9 mouse cellular contexts compared by ENCODE assay signal in the genomic region with DNA sequence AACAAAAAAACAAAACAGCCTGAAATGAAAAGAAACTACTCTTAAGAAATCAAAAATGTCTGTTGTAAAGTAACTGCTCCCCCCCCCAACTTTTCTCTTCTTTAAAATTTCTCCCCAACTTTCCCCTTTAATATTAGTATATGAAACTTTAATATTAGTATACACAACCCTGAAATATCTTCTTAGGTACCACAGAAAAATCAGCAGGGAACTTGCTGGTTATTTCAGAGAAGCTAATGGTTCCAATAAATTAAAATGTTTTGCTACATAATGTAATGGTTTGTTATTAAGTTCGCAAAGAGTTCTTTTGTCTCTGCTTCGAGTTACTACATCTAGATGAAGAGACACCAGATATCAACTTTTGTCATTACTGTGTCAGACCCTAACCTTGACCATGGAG. TPM values are rescaled to one million over a fixed set of nuclear protein-coding genes. Genes with fewer than 3 reads are reported as not detected.
DNase-seq lines count a peak whose midpoint lies in the region; ATAC-seq and TF ChIP-seq lines count a peak whose summit lies in the region.
"Had no signal": no experiment of that assay in that cellular context is flagged by ENCODE, and none has a peak within 500 bp of the region (broad histone marks: within the 10 kb centered on the region; RNA-seq: fewer than 3 reads in every experiment).

No protein-coding gene starts in this region.

- no peak for ATAC-seq in erythroblast, adult 5-6 weeks (replicated peaks; ENCODE audit: low FRiP score, poor library complexity, severe bottlenecking)
- no peak for ATAC-seq in limb, embryonic 15.5 days (ENCODE audit: insufficient number of reproducible peaks, low FRiP score, low TSS enrichment, low read depth)
- no peak for ATAC-seq in stomach, embryonic 16.5 days (ENCODE audit: insufficient read depth, low FRiP score)

- no peak overlapping the region for H3K27ac ChIP-seq in spleen, adult 2 months (ENCODE audit: insufficient read depth, low read length)
- H3K27ac ChIP-seq in limb, embryonic 15.5 days, result peak overlapping the region; percentile 99
- peak overlapping the region; percentile 99 for H3K27ac ChIP-seq in stomach, embryonic 16.5 days (ENCODE audit: low read length)

- no peak overlapping the region for H3K9ac ChIP-seq in limb, embryonic 15.5 days
- peak overlapping the region; percentile 86 for H3K9ac ChIP-seq in stomach, embryonic 16.5 days (ENCODE audit: low read length)

- peaks cover 40% of the 10 kb centered on the region for H3K4me1 ChIP-seq in erythroblast, embryonic 14.5 days (ENCODE audit: control insufficient read depth)
- H3K4me1 ChIP-seq in spleen, adult 2 months (ENCODE audit: control insufficient read depth, insufficient read depth, insufficient read length), result no peaks in the 10 kb centered on the region
- H3K4me1 ChIP-seq in limb, embryonic 15.5 days, result peaks cover 7% of the 10 kb centered on the region
- peaks cover 7% of the 10 kb centered on the region for H3K4me1 ChIP-seq in stomach, embryonic 16.5 days (ENCODE audit: control insufficient read depth, insufficient read depth, low read length)

- no peaks in the 10 kb centered on the region for H3K9me3 ChIP-seq in erythroblast, embryonic 14.5 days (ENCODE audit: control insufficient read depth, low read length)
- no peaks in the 10 kb centered on the region for H3K9me3 ChIP-seq in limb, embryonic 15.5 days
- no peaks in the 10 kb centered on the region for H3K9me3 ChIP-seq in stomach, embryonic 16.5 days (replicated peaks; ENCODE audit: control insufficient read depth, low read length)

- peak overlapping the region; percentile 80 for H3K4me3 ChIP-seq in erythroblast, embryonic 14.5 days (replicated peaks)
- peak overlapping the region; percentile 80 for H3K4me3 ChIP-seq in spleen, adult 2 months (ENCODE audit: extremely low read depth, insufficient read depth, insufficient read length)
- peak overlapping the region; percentile 55 for H3K4me3 ChIP-seq in limb, embryonic 15.5 days
- peak overlapping the region; percentile 70 for H3K4me3 ChIP-seq in stomach, embryonic 16.5 days (replicated peaks; ENCODE audit: low read length)

- DNase-seq in spleen, adult 2 months (ENCODE audit: low read depth in 1 of 2, low spot score in 2 of 2), result no peak
- no peak for DNase-seq in spleen, adult 12 weeks (ENCODE audit: low spot score)
- no peak for DNase-seq in frontal cortex, postnatal 14 days (ENCODE audit: low spot score in 2 of 2)
- DNase-seq in layer of hippocampus, adult 9-10 months (ENCODE audit: low spot score), result no peak

- peaks cover 43% of the 10 kb centered on the region for H3K36me3 ChIP-seq in erythroblast, embryonic 14.5 days (ENCODE audit: control insufficient read depth)
- H3K36me3 ChIP-seq in spleen, adult 2 months (ENCODE audit: control insufficient read depth, insufficient read depth, low read length), result peaks cover 12% of the 10 kb centered on the region
- peaks cover 20% of the 10 kb centered on the region for H3K36me3 ChIP-seq in limb, embryonic 15.5 days
- no peaks in the 10 kb centered on the region; the same call in 1 of the 2 replicates for H3K36me3 ChIP-seq in stomach, embryonic 16.5 days (ENCODE audit: control insufficient read depth, insufficient read depth, low read length)

- WGBS in spleen, adult 2 months, result 4% methylated on average over 2 of the region's 2 CpGs
- 5% methylated on average over 2 of the region's 2 CpGs for WGBS in limb, embryonic 15.5 days
- WGBS in stomach, embryonic 16.5 days, result 10% methylated on average over 2 of the region's 2 CpGs

- H3K4me2 ChIP-seq in limb, embryonic 15.5 days, result peak overlapping the region; percentile 58
- H3K4me2 ChIP-seq in stomach, embryonic 16.5 days (ENCODE audit: low read depth, low read length), result peak overlapping the region; percentile 76

- no peak for TF ChIP-seq POLR2A in spleen, adult 2 months (IDR thresholded peaks at IDR 0.05; ENCODE audit: low read depth, low read length)

- no peak for TF ChIP-seq CTCF in spleen, adult 2 months (IDR thresholded peaks at IDR 0.05; ENCODE audit: extremely low read depth, insufficient read depth, insufficient read length, insufficient replicate concordance)

- H3K27me3 ChIP-seq in erythroblast, embryonic 14.5 days (ENCODE audit: control insufficient read depth), result no peaks in the 10 kb centered on the region
- H3K27me3 ChIP-seq in spleen, adult 2 months (ENCODE audit: control insufficient read depth, insufficient read depth, low read length), result no peaks in the 10 kb centered on the region
- H3K27me3 ChIP-seq in limb, embryonic 15.5 days, result no peaks in the 10 kb centered on the region
- no peaks in the 10 kb centered on the region for H3K27me3 ChIP-seq in stomach, embryonic 16.5 days (ENCODE audit: control insufficient read depth, insufficient read depth, low read length)

RNA-seq across cellular contexts. Expression of gene Tmem209, which starts 0.8 kb away (rescaled TPM):
- polyA plus RNA-seq in erythroblast, embryonic 14.5 days (2012), result 0.37 and 0.53 TPM in 2 replicates
- total RNA-seq in erythroblast, adult 5-6 weeks (2015; ENCODE audit: low replicate concordance), result 19.4 and 22.2 TPM in 2 replicates
- total RNA-seq in erythroblast, adult 5-6 weeks (2017; ENCODE audit: low replicate concordance), result 15.9 and 16.3 TPM in 2 replicates
- polyA plus RNA-seq in spleen, adult 2 months (2012; rRNA removed), result 37.2 and 38.5 TPM in 2 replicates
- polyA plus RNA-seq in limb, embryonic 15.5 days (2015; fragmentation: Nextera tagmentation; extraction: Ambion mirVana), result 28.0 and 28.1 TPM in 2 replicates
- 29.9 and 31.6 TPM in 2 replicates for polyA plus RNA-seq in stomach, embryonic 16.5 days (2015; fragmentation: Nextera tagmentation; extraction: Ambion mirVana)

RNA-seq across cellular contexts. Expression of gene Ssmem1, which starts 0.8 kb away (rescaled TPM):
- not detected in 2 replicates for polyA plus RNA-seq in erythroblast, embryonic 14.5 days (2012)
- not detected in 2 replicates for total RNA-seq in erythroblast, adult 5-6 weeks (2015; ENCODE audit: low replicate concordance)
- 1.3 TPM in 1 of 2 replicates, not detected in the other for total RNA-seq in erythroblast, adult 5-6 weeks (2017; ENCODE audit: low replicate concordance)
- polyA plus RNA-seq in spleen, adult 2 months (2012; rRNA removed), result not detected in 2 replicates
- polyA plus RNA-seq in limb, embryonic 15.5 days (2015; fragmentation: Nextera tagmentation; extraction: Ambion mirVana), result 0.14 TPM in 1 of 2 replicates, not detected in the other
- polyA plus RNA-seq in stomach, embryonic 16.5 days (2015; fragmentation: Nextera tagmentation; extraction: Ambion mirVana), result not detected in 2 replicates
- total RNA-seq: common myeloid progenitor, adult 5-6 weeks had no signal

RNA-seq across cellular contexts. Expression of gene Cpa2, which starts 32.6 kb away (rescaled TPM):
- polyA plus RNA-seq in erythroblast, embryonic 14.5 days (2012), result not detected in 2 replicates
- total RNA-seq in erythroblast, adult 5-6 weeks (2015; ENCODE audit: low replicate concordance), result not detected in 2 replicates
- total RNA-seq in erythroblast, adult 5-6 weeks (2017; ENCODE audit: low replicate concordance), result not detected in 2 replicates
- polyA plus RNA-seq in spleen, adult 2 months (2012; rRNA removed), result 137 and 193 TPM in 2 replicates
- polyA plus RNA-seq in limb, embryonic 15.5 days (2015; fragmentation: Nextera tagmentation; extraction: Ambion mirVana), result 4.8 and 6.7 TPM in 2 replicates
- 688 and 708 TPM in 2 replicates for polyA plus RNA-seq in stomach, embryonic 16.5 days (2015; fragmentation: Nextera tagmentation; extraction: Ambion mirVana)
- total RNA-seq: common myeloid progenitor, adult 5-6 weeks had no signal

RNA-seq across cellular contexts. Expression of gene Cpa4, which starts 59.3 kb away (rescaled TPM):
- polyA plus RNA-seq in erythroblast, embryonic 14.5 days (2012), result not detected in 2 replicates
- total RNA-seq in erythroblast, adult 5-6 weeks (2015; ENCODE audit: low replicate concordance), result not detected in 2 replicates
- total RNA-seq in erythroblast, adult 5-6 weeks (2017; ENCODE audit: low replicate concordance), result not detected in 2 replicates
- polyA plus RNA-seq in spleen, adult 2 months (2012; rRNA removed), result not detected in 2 replicates
- polyA plus RNA-seq in limb, embryonic 15.5 days (2015; fragmentation: Nextera tagmentation; extraction: Ambion mirVana), result 5.2 and 6.3 TPM in 2 replicates
- polyA plus RNA-seq in stomach, embryonic 16.5 days (2015; fragmentation: Nextera tagmentation; extraction: Ambion mirVana), result 1.4 and 1.5 TPM in 2 replicates
- total RNA-seq: common myeloid progenitor, adult 5-6 weeks had no signal

Comparison
In these comparisons a context has a peak if more than half of its experiments do, and no peak if none do; other contexts are left out.
1. RNA of gene Tmem209, which starts 0.8 kb away (polyA plus RNA-seq): 37.2 to 38.5 TPM in spleen, adult 2 months, 29.9 to 31.6 TPM in stomach, embryonic 16.5 days and 28.0 to 28.1 TPM in limb, embryonic 15.5 days; 0.37 to 0.53 TPM in erythroblast, embryonic 14.5 days; every median in the first group is over 10 times any median in the second.
2. RNA of gene Cpa2, which starts 32.6 kb away (polyA plus RNA-seq): 688 to 708 TPM in stomach, embryonic 16.5 days and 137 to 193 TPM in spleen, adult 2 months; 4.8 to 6.7 TPM in limb, embryonic 15.5 days and not detected in erythroblast, embryonic 14.5 days; every median in the first group is over 10 times any median in the second.
3. Peak in every context shown above with its lines, with median percentiles within 50 percentile points of each other: H3K4me3 ChIP-seq.